Mouse (Mus musculus): ENCODE results near the gene Rdh5. TPM values are rescaled to one million over a fixed set of nuclear protein-coding genes. Genes with fewer than 3 reads are reported as not detected.

Rdh5 gene
- total RNA-seq, 2 experiments from 2014 or later: 5.1 to 5.2 TPM

DNA sequence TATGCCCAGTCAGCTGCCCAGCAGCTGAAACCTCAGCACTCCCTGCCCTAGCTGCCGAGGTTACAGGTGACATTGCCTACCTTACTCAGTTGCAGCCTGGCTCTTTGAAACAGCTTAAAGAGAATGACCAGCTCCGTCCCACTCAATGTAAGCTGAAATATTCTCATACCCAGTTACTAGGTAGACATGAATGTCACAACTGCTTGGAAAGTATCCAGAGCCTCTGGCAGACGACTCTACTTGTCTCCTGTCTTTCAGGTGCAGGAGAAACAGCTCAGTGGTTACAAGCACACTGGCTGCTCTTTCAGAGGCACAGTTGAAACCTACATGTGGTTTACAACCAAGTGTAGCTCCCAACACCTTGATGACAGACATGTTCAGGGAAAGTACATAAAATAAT lies 52.3 kb downstream of the Rdh5 start:
- Histone ChIP-seq H3K27ac (no peak overlapping the region), H3K4me3 (no peak overlapping the region)
- intact Hi-C loops (cut with DNase I): no loop called here
- no peak for TF ChIP-seq CTCF (IDR thresholded peaks at IDR 0.05)
- no peak for DNase-seq

DNA sequence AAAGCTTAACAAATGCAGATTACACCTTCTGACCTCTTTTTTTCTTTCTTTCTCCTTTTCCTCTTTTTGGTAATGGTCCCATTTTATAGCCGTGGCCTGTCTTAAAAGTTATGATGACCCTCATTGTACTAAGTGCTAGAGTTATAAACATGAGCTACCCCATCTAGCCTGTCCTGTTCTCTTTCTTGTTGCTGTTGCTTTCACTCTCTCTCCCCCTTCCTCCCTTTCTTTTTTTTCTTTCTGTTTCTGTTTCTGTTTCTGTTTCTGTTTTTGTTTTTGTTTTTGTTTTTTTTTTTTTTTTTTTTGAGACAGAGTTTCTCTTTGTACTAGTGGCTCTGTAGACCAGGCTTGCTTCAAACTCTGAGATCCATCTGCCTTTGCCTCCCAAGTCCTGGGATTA lies 56.2 kb downstream of the Rdh5 start:
- no peak overlapping the region for H3K27ac ChIP-seq
- intact Hi-C loops (cut with DNase I): no loop called here
- no peak overlapping the region for H3K4me3 ChIP-seq
- no peak for TF ChIP-seq CTCF (IDR thresholded peaks at IDR 0.05)
- DNase-seq: no peak

DNA sequence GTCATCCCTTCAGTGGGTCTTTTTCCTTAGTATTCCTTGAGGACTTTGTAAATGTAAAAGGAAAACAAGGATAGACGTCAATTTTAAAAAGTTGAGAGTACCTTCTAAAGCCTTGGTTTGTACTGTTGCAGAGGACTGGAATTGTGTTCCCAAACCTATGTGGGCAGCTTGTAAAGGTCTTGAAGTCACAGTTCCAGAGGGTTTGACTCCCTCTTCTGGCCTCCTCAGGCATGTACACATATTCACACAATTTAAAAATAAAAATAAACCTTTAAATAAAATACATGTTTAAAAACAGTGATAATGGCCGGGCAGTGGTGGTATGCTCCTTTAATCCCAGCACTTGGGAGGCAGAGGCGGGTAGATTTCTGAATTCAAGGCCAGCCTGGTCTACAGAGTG lies 56.6 kb downstream of the Rdh5 start:
- intact Hi-C loops (cut with DNase I): no loop called here
- DNase-seq: no peak

More for the DNA sequence above, 56.6 kb downstream of the Rdh5 start:
- Histone ChIP-seq H3K4me3 (no peak overlapping the region), H3K27ac (no peak overlapping the region)
- TF ChIP-seq CTCF (IDR thresholded peaks at IDR 0.05): peak; percentile 50

Other genes with a start within 250 kb of the Rdh5 start
- 10 to 100 TPM; 22.5 to 27.7 TPM for gene Suox, start 248.8 kb downstream of the Rdh5 start, total RNA-seq (2021)
- gene Rab5b, start 226.6 kb downstream of the Rdh5 start, total RNA-seq (2021): 10 to 100 TPM; 90.3 to 94.5 TPM
- not detected for gene Pmel, start 218.7 kb downstream of the Rdh5 start, total RNA-seq (2021)
- gene Cdk2, start 217.9 kb downstream of the Rdh5 start, total RNA-seq (2021): 1 to 10 TPM; 3.0 to 3.2 TPM
- 1 to 10 TPM; 8.8 to 9.7 TPM for gene Dgka, start 178.0 kb downstream of the Rdh5 start, total RNA-seq (2021)
- 10 to 100 TPM in 1 of 2 experiments, 1 to 10 TPM in 1; 9.9 to 11.8 TPM for gene Pym1, start 175.0 kb downstream of the Rdh5 start, total RNA-seq (2021)
- gene Mmp19, start 132.0 kb downstream of the Rdh5 start, total RNA-seq (2021): 1 to 10 TPM; 1.0 to 1.5 TPM
- 10 to 100 TPM; 20.1 to 26.2 TPM for gene Dnajc14, start 118.8 kb downstream of the Rdh5 start, total RNA-seq (2021)
- gene Tmem198b, start 118.5 kb downstream of the Rdh5 start, total RNA-seq (2021): 1 to 10 TPM; 2.2 to 3.6 TPM
- 10 to 100 TPM; 30.5 to 33.8 TPM for gene Sarnp, start 105.6 kb downstream of the Rdh5 start, total RNA-seq (2021)
- 1 to 10 TPM; 3.5 to 4.5 TPM for gene Ormdl2, start 101.2 kb downstream of the Rdh5 start, total RNA-seq (2021)
- 1 to 10 TPM; 4.8 to 5.2 TPM for gene Gdf11, start 31.2 kb downstream of the Rdh5 start, total RNA-seq (2021)
- 100 to 1,000 TPM; 124 to 132 TPM for gene Cd63, start 21.9 kb downstream of the Rdh5 start, total RNA-seq (2021)
- gene Bloc1s1, start 1.1 kb upstream of the Rdh5 start, total RNA-seq (2021): 100 to 1,000 TPM; 137 to 169 TPM
- gene Itga7, start 10.9 kb upstream of the Rdh5 start, total RNA-seq (2021): 10 to 100 TPM; 58.4 to 72.9 TPM
- not detected for gene Mettl7b, start 38.1 kb upstream of the Rdh5 start, total RNA-seq (2021)
- gene Olfr9, start 66.5 kb upstream of the Rdh5 start, total RNA-seq (2021): not detected
- not detected for gene Olfr763, start 87.9 kb upstream of the Rdh5 start, total RNA-seq (2021)
- not detected for gene Olfr764-ps1, start 117.0 kb upstream of the Rdh5 start, total RNA-seq (2021)
- not detected for gene Olfr765, start 127.1 kb upstream of the Rdh5 start, total RNA-seq (2021)
- gene Olfr766-ps1, start 146.1 kb upstream of the Rdh5 start, total RNA-seq (2021): not detected
- not detected for gene Olfr767, start 160.0 kb upstream of the Rdh5 start, total RNA-seq (2021)
- gene Olfr768, start 176.5 kb upstream of the Rdh5 start, total RNA-seq (2021): not detected
- not detected for gene Olfr769, start 195.0 kb upstream of the Rdh5 start, total RNA-seq (2021)
- gene Olfr770, start 216.1 kb upstream of the Rdh5 start, total RNA-seq (2021): not detected
- gene Olfr771, start 241.9 kb upstream of the Rdh5 start, total RNA-seq (2021): not detected

All from gastrocnemius, adult 2 months (tissue).